ENCODE assay signal across 11 mouse cellular contexts in the genomic region with DNA sequence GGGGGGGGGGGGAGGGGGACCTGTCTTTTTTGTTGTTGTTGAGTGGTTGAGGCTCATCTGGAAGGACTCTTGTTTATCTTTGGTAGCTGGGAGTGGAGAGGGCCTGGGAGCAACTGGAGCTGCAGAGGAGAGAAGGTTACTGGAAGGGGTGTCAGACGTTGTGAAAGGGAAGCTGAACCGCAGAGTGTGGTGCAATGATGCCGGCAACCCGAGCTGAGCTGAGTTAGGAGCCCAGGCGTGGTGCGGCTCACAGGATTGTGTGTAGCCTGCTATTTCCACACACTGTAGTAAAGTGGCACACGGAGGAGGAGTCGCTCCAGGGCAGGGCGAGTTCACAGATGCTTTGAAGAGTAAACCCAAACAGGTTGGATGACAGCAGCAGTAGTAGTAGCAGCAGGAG. TPM values are rescaled to one million over a fixed set of nuclear protein-coding genes. Genes with fewer than 3 reads are reported as not detected.
DNase-seq lines count a peak whose midpoint lies in the region; ATAC-seq and TF ChIP-seq lines count a peak whose summit lies in the region.
"Had no signal": no experiment of that assay in that cellular context is flagged by ENCODE, and none has a peak within 500 bp of the region (broad histone marks: within the 10 kb centered on the region; RNA-seq: fewer than 3 reads in every experiment).

No protein-coding gene starts in this region.

- no peak overlapping the region for H3K4me3 ChIP-seq in kidney, embryonic 16.5 days (ENCODE audit: low read length)
- H3K4me3 ChIP-seq in bone marrow, adult 2 months (replicated peaks; ENCODE audit: control insufficient read depth, low read depth, low read length): peak overlapping the region; percentile 5
- H3K4me3 ChIP-seq in forebrain, embryonic 16.5 days (replicated peaks; ENCODE audit: low read length): no peak overlapping the region
- H3K4me3 ChIP-seq: hindbrain, embryonic 15.5 days; midbrain, embryonic 12.5 days had no signal

- WGBS in kidney, embryonic 16.5 days: 10% methylated on average over 9 of the region's 9 CpGs
- 14% methylated on average over 9 of the region's 9 CpGs for WGBS in bone marrow, adult 2 months
- WGBS in forebrain, embryonic 16.5 days: 59% methylated on average over 9 of the region's 9 CpGs

- TF ChIP-seq POLR2A in bone marrow, adult 2 months (IDR thresholded peaks at IDR 0.05; ENCODE audit: borderline replicate concordance, control insufficient read depth, low read depth, low read length): no peak

- H3K4me1 ChIP-seq in kidney, embryonic 16.5 days (ENCODE audit: insufficient read depth, low read length): no peaks in the 10 kb centered on the region
- H3K4me1 ChIP-seq in bone marrow, adult 2 months (ENCODE audit: control insufficient read depth, insufficient read depth, low read length): no peaks in the 10 kb centered on the region
- no peaks in the 10 kb centered on the region for H3K4me1 ChIP-seq in forebrain, embryonic 16.5 days (replicated peaks; ENCODE audit: control insufficient read depth, insufficient read depth, low read length)
- H3K4me1 ChIP-seq: hindbrain, embryonic 15.5 days had no signal

- DNase-seq in kidney, postnatal 25 days: no peak
- DNase-seq in gastrocnemius, postnatal 10 days: peak; percentile 38
- peak; percentile 59 for DNase-seq in lung, postnatal 36 days
- DNase-seq in frontal cortex, postnatal 14 days (ENCODE audit: low spot score in 2 of 2): no peak
- DNase-seq in left cerebral cortex, postnatal 25 days (ENCODE audit: low spot score in 2 of 2): no peak
- DNase-seq: cerebellum, adult 18-20 months had no signal

- intact Hi-C loops in left cerebral cortex, postnatal 25 days (cut with DNase I): no loop called here

- no peaks in the 10 kb centered on the region for H3K9me3 ChIP-seq in kidney, embryonic 16.5 days (ENCODE audit: low read length)
- H3K9me3 ChIP-seq in forebrain, embryonic 16.5 days (ENCODE audit: control insufficient read depth, low read length): no peaks in the 10 kb centered on the region
- H3K9me3 ChIP-seq: hindbrain, embryonic 15.5 days; midbrain, embryonic 12.5 days had no signal

- no peaks in the 10 kb centered on the region for H3K36me3 ChIP-seq in kidney, embryonic 16.5 days (ENCODE audit: insufficient read depth, low read length)
- no peaks in the 10 kb centered on the region for H3K36me3 ChIP-seq in forebrain, embryonic 16.5 days (ENCODE audit: control insufficient read depth, insufficient read depth)
- H3K36me3 ChIP-seq: hindbrain, embryonic 15.5 days; midbrain, embryonic 12.5 days had no signal

- peak overlapping the region; percentile 17; the same call in 1 of the 2 replicates for H3K4me2 ChIP-seq in kidney, embryonic 16.5 days (replicated peaks; ENCODE audit: low read depth, low read length)
- no peak overlapping the region for H3K4me2 ChIP-seq in forebrain, embryonic 16.5 days (ENCODE audit: low read length)
- H3K4me2 ChIP-seq: hindbrain, embryonic 15.5 days; midbrain, embryonic 12.5 days had no signal

- H3K9ac ChIP-seq in kidney, embryonic 16.5 days (replicated peaks; ENCODE audit: low read length): no peak overlapping the region
- H3K9ac ChIP-seq in forebrain, embryonic 16.5 days (replicated peaks; ENCODE audit: low read depth, low read length): no peak overlapping the region
- H3K9ac ChIP-seq: hindbrain, embryonic 15.5 days; midbrain, embryonic 12.5 days had no signal

- peak; percentile 59 for ATAC-seq in kidney, embryonic 16.5 days (ENCODE audit: low FRiP score, low TSS enrichment)
- no peak for ATAC-seq in forebrain, embryonic 16.5 days

- no peaks in the 10 kb centered on the region for H3K27me3 ChIP-seq in kidney, embryonic 16.5 days (ENCODE audit: insufficient read depth, low read length)
- no peaks in the 10 kb centered on the region for H3K27me3 ChIP-seq in forebrain, embryonic 16.5 days (replicated peaks; ENCODE audit: control insufficient read depth, insufficient read depth, low read length)
- H3K27me3 ChIP-seq: hindbrain, embryonic 15.5 days; midbrain, embryonic 12.5 days had no signal

- H3K27ac ChIP-seq in kidney, embryonic 16.5 days (ENCODE audit: low read length): no peak overlapping the region
- peak overlapping the region; percentile 73; the same call in 1 of the 2 replicates for H3K27ac ChIP-seq in bone marrow, adult 2 months (ENCODE audit: control insufficient read depth, insufficient read depth, low read depth, low read length, poor library complexity)
- H3K27ac ChIP-seq in forebrain, embryonic 16.5 days (ENCODE audit: low read length): no peak overlapping the region
- H3K27ac ChIP-seq: hindbrain, embryonic 15.5 days; midbrain, embryonic 12.5 days had no signal

- no peak for TF ChIP-seq CTCF in bone marrow, adult 2 months (IDR thresholded peaks at IDR 0.05; ENCODE audit: control insufficient read depth, insufficient read depth, low read length)

RNA-seq across cellular contexts. Expression of a gene that starts 41.6 kb away (rescaled TPM):
- polyA plus RNA-seq in kidney, embryonic 16.5 days (2015; fragmentation: Nextera tagmentation; extraction: Ambion mirVana): 20.8 and 23.3 TPM in 2 replicates
- 1.1 TPM in 1 of 2 replicates, not detected in the other for polyA plus RNA-seq in bone marrow, adult 2 months (2011; ENCODE audit: insufficient read depth, insufficient read length, low replicate concordance, missing spikeins)
- 10 to 100 TPM; 19.2 to 22.5 TPM for total RNA-seq in gastrocnemius, postnatal 10 days (2021)
- 10 to 100 TPM; 19.2 to 19.7 TPM for total RNA-seq in left cerebral cortex, postnatal 25 days (2021)
- 5.0 and 6.7 TPM in 2 replicates for polyA plus RNA-seq in forebrain, embryonic 16.5 days (2015; fragmentation: Nextera tagmentation; extraction: Ambion mirVana)

Comparison
In these comparisons a context has a peak if more than half of its experiments do, and no peak if none do; other contexts are left out.
1. DNase-seq: peak in gastrocnemius, postnatal 10 days (single experiment) and lung, postnatal 36 days (single experiment); none in kidney, postnatal 25 days (0 of 2), frontal cortex, postnatal 14 days (0 of 2) and left cerebral cortex, postnatal 25 days (0 of 2).